8 mouse cellular contexts compared by ENCODE assay signal in the genomic region with DNA sequence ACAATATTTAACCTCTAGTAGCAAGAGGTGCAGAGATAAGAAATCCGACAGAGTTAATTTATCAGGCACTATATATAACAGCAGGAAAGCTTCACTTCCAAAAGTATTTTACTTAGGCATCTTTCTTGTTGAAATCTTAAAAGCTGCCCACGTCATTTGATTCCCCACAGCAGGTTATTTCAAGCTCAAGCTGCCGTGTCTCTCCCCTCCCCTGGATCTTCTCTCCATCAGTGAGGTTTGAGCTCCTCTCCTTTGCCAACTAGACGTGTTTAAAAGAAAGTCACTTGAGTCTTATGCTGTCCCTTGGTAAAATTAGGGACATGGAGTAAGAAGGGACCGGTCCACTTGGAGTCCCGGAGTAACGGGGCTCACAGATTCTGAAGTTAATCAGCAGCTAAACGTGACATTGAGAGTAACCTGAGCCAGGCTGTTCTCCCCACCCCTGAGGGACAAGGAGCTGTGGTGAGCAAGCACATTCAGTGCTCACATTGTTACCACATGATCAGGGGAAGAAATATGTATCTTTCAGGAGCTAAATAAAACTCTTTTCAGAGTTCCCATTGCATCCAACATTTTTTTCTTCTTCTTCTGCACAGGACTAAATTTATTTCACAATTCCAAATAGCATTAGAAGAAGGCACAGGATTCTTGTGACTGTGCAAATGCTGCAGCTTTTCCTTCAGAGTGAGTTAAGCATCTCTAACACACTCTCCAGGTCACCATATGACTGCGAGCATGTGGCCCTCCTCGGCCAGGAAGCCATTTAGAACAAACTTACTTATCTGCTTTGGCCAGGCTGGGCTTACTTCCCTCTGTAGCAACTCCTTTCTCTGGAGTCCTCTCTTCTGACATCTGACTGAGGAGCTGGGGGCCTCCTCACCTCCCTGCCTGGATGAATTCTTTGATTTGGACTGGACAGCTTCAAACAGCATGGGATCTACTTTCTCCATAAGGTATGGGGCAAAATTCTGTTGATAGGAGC. TPM values are rescaled to one million over a fixed set of nuclear protein-coding genes. Genes with fewer than 3 reads are reported as not detected.
DNase-seq lines count a peak whose midpoint lies in the region; ATAC-seq and TF ChIP-seq lines count a peak whose summit lies in the region.

Gene Pde4d (plus strand): TSS at position 833 of the 982 bp plus-strand sequence.

- no peak for TF ChIP-seq POLR2A in testis, adult 2 months (IDR thresholded peaks at IDR 0.05; ENCODE audit: control insufficient read depth, low read depth, low read length)

- no peak for TF ChIP-seq CTCF in testis, adult 2 months (IDR thresholded peaks at IDR 0.05; ENCODE audit: control insufficient read depth, insufficient read depth, insufficient replicate concordance, low read depth, low read length)

- WGBS in lung, embryonic 16.5 days, result 15% methylated on average over 10 of the region's 10 CpGs

- no peak for DNase-seq in testis, postnatal 10 days (ENCODE audit: low spot score)
- peak; percentile 17 for DNase-seq in forelimb bud, embryonic 11.5 days (ENCODE audit: low read depth, low spot score)
- DNase-seq in heart, postnatal 14 days, result peak in 1 of 2 experiments; percentile 9
- DNase-seq in layer of hippocampus, postnatal 10 days (ENCODE audit: low spot score in 2 of 2), result no peak
- peak; percentile 5 for DNase-seq in yolk sac, embryonic 10.5 days (ENCODE audit: low spot score)
- no peak for DNase-seq in thymus, postnatal 25 days

- peak; percentile 49; the same call in 1 of the 2 replicates for ATAC-seq in lung, embryonic 16.5 days (ENCODE audit: low read depth)

- intact Hi-C loops in heart, postnatal 14 days (cut with DNase I), result no loop called here

- 0 out of 2 replicates have a peak within 1 kb of the TSS, but pooled peaks have one; percentile 46 for H3K27ac ChIP-seq in testis, adult 2 months (ENCODE audit: control insufficient read depth, insufficient read depth, low read depth, low read length)
- no peak within 1 kb of the TSS for H3K27ac ChIP-seq in lung, embryonic 16.5 days (ENCODE audit: low read length)

- no peak within 1 kb of the TSS for H3K9ac ChIP-seq in lung, embryonic 16.5 days (ENCODE audit: low read length)

- no peaks in the 10 kb centered on the region for H3K27me3 ChIP-seq in testis, adult 2 months (ENCODE audit: control insufficient read depth, insufficient read depth, low read length)
- H3K27me3 ChIP-seq in lung, embryonic 16.5 days (ENCODE audit: control insufficient read depth, insufficient read depth, low read depth, low read length), result no peaks in the 10 kb centered on the region

- H3K9me3 ChIP-seq in lung, embryonic 16.5 days (ENCODE audit: control insufficient read depth, low read length), result no peaks in the 10 kb centered on the region

- H3K36me3 ChIP-seq in testis, adult 2 months (ENCODE audit: control insufficient read depth, insufficient read depth, low read length), result no peaks in the 10 kb centered on the region
- H3K36me3 ChIP-seq in lung, embryonic 16.5 days (ENCODE audit: control insufficient read depth, insufficient read depth, low read length), result no peaks in the 10 kb centered on the region

- H3K4me1 ChIP-seq in testis, adult 2 months (ENCODE audit: control insufficient read depth, insufficient read depth, low read length), result no peaks in the 10 kb centered on the region
- H3K4me1 ChIP-seq in lung, embryonic 16.5 days (replicated peaks; ENCODE audit: control insufficient read depth, insufficient read depth, low read length), result peaks cover 7% of the 10 kb centered on the region; the same call in 1 of the 2 replicates

- no peak within 1 kb of the TSS for H3K4me2 ChIP-seq in lung, embryonic 16.5 days (ENCODE audit: low read depth, low read length)

- no peak within 1 kb of the TSS for H3K4me3 ChIP-seq in testis, adult 2 months (ENCODE audit: control insufficient read depth, low read depth, low read length)
- no peak within 1 kb of the TSS for H3K4me3 ChIP-seq in lung, embryonic 16.5 days (ENCODE audit: low read length)

RNA-seq across cellular contexts. Expression of gene Pde4d, which starts in this region (rescaled TPM):
- polyA plus RNA-seq in testis, adult 2 months (2012; rRNA removed), result 2.0 and 2.1 TPM in 2 replicates
- 10 to 100 TPM; 36.9 to 46.8 TPM for total RNA-seq in heart, postnatal 14 days (2021)
- 10 to 100 TPM; 77.6 to 81.2 TPM for total RNA-seq in layer of hippocampus, postnatal 10 days (2021)
- polyA plus RNA-seq in lung, embryonic 16.5 days (2015; fragmentation: Nextera tagmentation; extraction: Ambion mirVana), result 14.9 and 18.2 TPM in 2 replicates

Comparison
In these comparisons a context has a peak if more than half of its experiments do, and no peak if none do; other contexts are left out.
1. DNase-seq: peak in forelimb bud, embryonic 11.5 days (single experiment) and yolk sac, embryonic 10.5 days (single experiment); none in testis, postnatal 10 days (single experiment), layer of hippocampus, postnatal 10 days (0 of 2) and thymus, postnatal 25 days (single experiment).